Mouse (Mus musculus) brain, embryonic 14.5 days (tissue): ENCODE data around the gene Tmem186. TPM values are rescaled to one million over a fixed set of nuclear protein-coding genes. Genes with fewer than 3 reads are reported as not detected.

Experiments used
- DNase-seq: peaks from one replicate; pipeline ENCODE4 v3.0.0-alpha.2; 2011; ENCODE audit warnings: low read depth
- CTCF ChIP-seq: fragments of 200-500 bp; IDR thresholded peaks from 2 replicates; pipeline ENCODE4 v1.5.1; 2012; ENCODE audit warnings: inconsistent platforms, mild to moderate bottlenecking, moderate library complexity, borderline replicate concordance; ENCODE audit not compliant: insufficient read depth, insufficient read length; ENCODE audit errors: extremely low read depth
- POLR2A ChIP-seq: fragments of 200-500 bp; IDR thresholded peaks from 2 replicates; pipeline ENCODE4 v1.6.1; 2012; ENCODE audit warnings: mild to moderate bottlenecking, inconsistent platforms, borderline replicate concordance; ENCODE audit not compliant: poor library complexity, insufficient read depth, insufficient read length, severe bottlenecking; ENCODE audit errors: extremely low read depth
- polyA plus RNA-seq: library from polyadenylated mRNA; depleted of rRNA; stranded (reverse); fragments of >200 nt; gene quantifications from 2 replicates; pipeline ENCODE4 v1.2.3, GENCODE M21; 2012; rRNA removed

Gene Tmem186
- polyA plus RNA-seq, 1 experiment: 21.0 TPM

- TF ChIP-seq CTCF: no peak
- TF ChIP-seq POLR2A: no peak
- DNase-seq: no peak
These were observed 40.0 kb downstream of the Tmem186 start for GRCm38 (mm10) chr16:8597516-8597915.

- no peak for DNase-seq
- TF ChIP-seq POLR2A: no peak
- TF ChIP-seq CTCF: no peak
These were observed 41.2 kb downstream of the Tmem186 start for GRCm38 (mm10) chr16:8596336-8596735.

- DNase-seq: peak; percentile 89
- TF ChIP-seq POLR2A (no peak), CTCF (no peak)
These were observed 42.1 kb downstream of the Tmem186 start for GRCm38 (mm10) chr16:8595411-8595810.

GRCm38 (mm10) chr16:8585056-8585455 is 52.5 kb downstream of the Tmem186 start:
- DNase-seq: no peak
- TF ChIP-seq CTCF (no peak), POLR2A (no peak)

- no peak for TF ChIP-seq POLR2A
- no peak for DNase-seq
These were observed 53.3 kb downstream of the Tmem186 start for GRCm38 (mm10) chr16:8584248-8584647.

Other genes with a start within 250 kb of the Tmem186 start
- gene Tmem114, start 212.6 kb downstream of the Tmem186 start, polyA plus RNA-seq: 0.09 and 0.25 TPM in 2 replicates
- 66.5 and 70.5 TPM in 2 replicates for gene Mettl22, start 166.9 kb downstream of the Tmem186 start, polyA plus RNA-seq
- gene Abat, start 124.3 kb downstream of the Tmem186 start, polyA plus RNA-seq: 49.2 and 59.8 TPM in 2 replicates
- 56.6 and 62.4 TPM in 2 replicates for gene Pmm2, start within 50 bp of the Tmem186 start, polyA plus RNA-seq
- 138 and 149 TPM in 2 replicates for gene Carhsp1, start 34.4 kb upstream of the Tmem186 start, polyA plus RNA-seq
- gene Gm5767, start 43.1 kb upstream of the Tmem186 start, polyA plus RNA-seq: not detected in 2 replicates
- 103 and 127 TPM in 2 replicates for gene Usp7, start 154.6 kb upstream of the Tmem186 start, polyA plus RNA-seq
- gene 1810013L24Rik, start 192.4 kb upstream of the Tmem186 start, polyA plus RNA-seq: 35.2 and 52.2 TPM in 2 replicates